Mouse (Mus musculus) lung, adult 2 months (tissue): Measurements from ENCODE around the gene Gm42906.

Experiments
- CTCF ChIP-seq: fragments of 200-500 bp; IDR thresholded peaks from 2 replicates; pipeline ENCODE4 v1.5.1; 2011; ENCODE audit warnings: mild to moderate bottlenecking, low read length, control low read depth; ENCODE audit not compliant: insufficient read depth
- POLR2A ChIP-seq: fragments of 200-500 bp; IDR thresholded peaks from 2 replicates; pipeline ENCODE4 v1.6.1; 2011; ENCODE audit warnings: low read depth, mild to moderate bottlenecking, control low read depth, low read length, borderline replicate concordance; ENCODE audit errors: extremely low read depth

GRCm38 (mm10) chr5:151233400-151234031, 194.4 kb downstream of the Gm42906 start, which contains the start of gene Stard13:
- no peak for TF ChIP-seq CTCF
- no peak for TF ChIP-seq POLR2A
